In genomic region chr2:101678236-101679021, GRCm38 (mm10) we compare ENCODE assay signal across 8 mouse cellular contexts. TPM values are rescaled to one million over a fixed set of nuclear protein-coding genes. Genes with fewer than 3 reads are reported as not detected.
DNase-seq lines count a peak whose midpoint lies in the region; ATAC-seq and TF ChIP-seq lines count a peak whose summit lies in the region.

TSS of gene Traf6 (plus strand) at chr2:101678429.

- in situ Hi-C loops in CH12.LX (cut with MboI; ENCODE audit: low pct_ligation_motif_present, low pct_unique_long_range_greater_than_20kb, low sequenced_read_pairs), result no loop called here

- peak; percentile 86 for ATAC-seq in heart, embryonic 14.5 days (ENCODE audit: insufficient number of reproducible peaks, insufficient read depth, low FRiP score, low read depth)
- ATAC-seq in liver, embryonic 13.5 days (ENCODE audit: low read depth), result peak; percentile 96
- peak; percentile 95 for ATAC-seq in stomach, embryonic 14.5 days (ENCODE audit: insufficient number of reproducible peaks, insufficient read depth, low FRiP score, low read depth)

- H3K4me3 ChIP-seq in CH12.LX (replicated peaks in 1 of 3; ENCODE audit: low read depth in 2 of 3, low read length in 2 of 3, poor library complexity in 1 of 3), result peak within 1 kb of the TSS; percentile 66 to 99 (median 87)
- peak within 1 kb of the TSS; percentile 99 for H3K4me3 ChIP-seq in forebrain, embryonic 10.5 days
- peak within 1 kb of the TSS; percentile 74 to 75 for H3K4me3 ChIP-seq in heart, embryonic 14.5 days (ENCODE audit: control insufficient read depth in 1 of 2, insufficient read depth in 1 of 2, low read depth in 1 of 2, low read length in 2 of 2)
- peak within 1 kb of the TSS; percentile 96 for H3K4me3 ChIP-seq in liver, embryonic 13.5 days (replicated peaks)
- H3K4me3 ChIP-seq in stomach, embryonic 14.5 days (ENCODE audit: low read depth, low read length), result peak within 1 kb of the TSS; percentile 73

- peaks cover 23% of the 10 kb centered on the region for H3K27me3 ChIP-seq in CH12.LX (replicated peaks)
- peaks cover 10% of the 10 kb centered on the region; the same call in 1 of the 2 replicates for H3K27me3 ChIP-seq in forebrain, embryonic 10.5 days (ENCODE audit: poor library complexity, severe bottlenecking)
- H3K27me3 ChIP-seq in heart, embryonic 14.5 days (ENCODE audit: control insufficient read depth, insufficient read depth, low read length), result 0 out of 2 replicates have a peak, but pooled peaks cover 5% of the 10 kb centered on the region
- 0 out of 2 replicates have a peak, but pooled peaks cover 6% of the 10 kb centered on the region for H3K27me3 ChIP-seq in liver, embryonic 13.5 days
- no peaks in the 10 kb centered on the region for H3K27me3 ChIP-seq in stomach, embryonic 14.5 days (ENCODE audit: control insufficient read depth, insufficient read depth, low read length)

- dilution Hi-C loops in CH12.LX (cut with MboI; ENCODE audit: extremely low pct_ligation_motif_present, extremely low pct_unique_long_range_greater_than_20kb, low sequenced_read_pairs), result no loop called here

- no peak within 1 kb of the TSS; the same call in 1 of the 2 replicates for H3K27ac ChIP-seq in CH12.LX (ENCODE audit: insufficient read depth, low read depth)
- peak within 1 kb of the TSS; percentile 94 for H3K27ac ChIP-seq in forebrain, embryonic 10.5 days
- 0 out of 4 replicates have a peak within 1 kb of the TSS, but pooled peaks of 1 of the 2 experiments have one; percentile 31 for H3K27ac ChIP-seq in heart, embryonic 14.5 days (replicated peaks in 1 of 2; ENCODE audit: control insufficient read depth in 1 of 2, insufficient read depth in 1 of 2, low read depth in 2 of 2, low read length in 2 of 2)
- peak within 1 kb of the TSS; percentile 54 for H3K27ac ChIP-seq in liver, embryonic 13.5 days
- no peak within 1 kb of the TSS for H3K27ac ChIP-seq in stomach, embryonic 14.5 days (ENCODE audit: low read length)

- H3K9me3 ChIP-seq in CH12.LX (replicated peaks; ENCODE audit: low read length), result no peaks in the 10 kb centered on the region
- no peaks in the 10 kb centered on the region for H3K9me3 ChIP-seq in forebrain, embryonic 10.5 days
- no peaks in the 10 kb centered on the region for H3K9me3 ChIP-seq in heart, embryonic 14.5 days (ENCODE audit: control insufficient read depth, low read length)
- no peaks in the 10 kb centered on the region for H3K9me3 ChIP-seq in liver, embryonic 13.5 days (replicated peaks)
- no peaks in the 10 kb centered on the region for H3K9me3 ChIP-seq in stomach, embryonic 14.5 days (ENCODE audit: control insufficient read depth, low read depth, low read length)

- no peak for TF ChIP-seq RAD21 in CH12.LX (IDR thresholded peaks at IDR 0.05; ENCODE audit: low read depth, low read length)

- peak; percentile 79 for DNase-seq in CH12.LX (ENCODE audit: extremely low read depth)
- DNase-seq in c-Kit-positive CD71-negative TER-119-negative erythroid progenitor cells, embryonic 14.5 days (ENCODE audit: low read depth), result peak; percentile 76
- DNase-seq in forebrain, embryonic 10.5 days (ENCODE audit: extremely low spot score, low spot score), result peak; percentile 82
- DNase-seq in kidney, postnatal 14 days, result peak; percentile 90
- DNase-seq in liver, embryonic 13.5 days, result peak; percentile 77
- DNase-seq in natural killer cell, adult 2 months (ENCODE audit: low spot score in 2 of 2), result peak; percentile 82 to 88

- H3K36me3 ChIP-seq in CH12.LX (replicated peaks in 1 of 2; ENCODE audit: control insufficient read depth in 1 of 2, insufficient read depth in 1 of 2, low read length in 1 of 2), result peaks cover 4 to 21% of the 10 kb centered on the region in 2 experiments
- peaks cover 8% of the 10 kb centered on the region; the same call in 1 of the 2 replicates for H3K36me3 ChIP-seq in forebrain, embryonic 10.5 days (replicated peaks)
- H3K36me3 ChIP-seq in heart, embryonic 14.5 days (ENCODE audit: control insufficient read depth, insufficient read depth, low read length), result 0 out of 2 replicates have a peak, but pooled peaks cover 5% of the 10 kb centered on the region
- 0 out of 2 replicates have a peak, but pooled peaks cover 4% of the 10 kb centered on the region for H3K36me3 ChIP-seq in liver, embryonic 13.5 days
- H3K36me3 ChIP-seq in stomach, embryonic 14.5 days (ENCODE audit: control insufficient read depth, insufficient read depth, low read length), result no peaks in the 10 kb centered on the region

- TF ChIP-seq EP300 in CH12.LX (IDR thresholded peaks at IDR 0.05; ENCODE audit: low read length), result no peak

- TF ChIP-seq CTCF in CH12.LX (conservative IDR thresholded peaks at IDR 0.05 in 1 of 2, IDR thresholded peaks at IDR 0.05 in 1 of 2; ENCODE audit: low read depth in 2 of 2, low read length in 2 of 2), result peak in 1 of 2 experiments; percentile 83; a peak in 2 of 4 replicates

- peak; percentile 87 for TF ChIP-seq POLR2A in CH12.LX (IDR thresholded peaks at IDR 0.05; ENCODE audit: low read depth, low read length)

- H3K4me1 ChIP-seq in CH12.LX (ENCODE audit: control insufficient read depth in 1 of 2, insufficient read depth in 2 of 2), result peaks cover 0 to 14% of the 10 kb centered on the region in 2 experiments; a peak in 2 of 4 replicates
- peaks cover 19% of the 10 kb centered on the region for H3K4me1 ChIP-seq in forebrain, embryonic 10.5 days
- H3K4me1 ChIP-seq in heart, embryonic 14.5 days (ENCODE audit: control insufficient read depth in 2 of 2, insufficient read depth in 2 of 2, low read length in 2 of 2), result peaks cover 2 to 7% of the 10 kb centered on the region in 2 experiments; a peak in 2 of 4 replicates
- peaks cover 16% of the 10 kb centered on the region for H3K4me1 ChIP-seq in liver, embryonic 13.5 days (replicated peaks)
- H3K4me1 ChIP-seq in stomach, embryonic 14.5 days (ENCODE audit: control insufficient read depth, insufficient read depth, low read length), result peaks cover 5% of the 10 kb centered on the region; the same call in 1 of the 2 replicates

- H3K79me2 ChIP-seq in CH12.LX (replicated peaks; ENCODE audit: control insufficient read depth, extremely low read depth, insufficient read depth, poor library complexity, severe bottlenecking), result peaks cover 26% of the 10 kb centered on the region

- WGBS in forebrain, embryonic 10.5 days, result under 1% methylated on average over 67 of the region's 68 CpGs
- under 1% methylated on average over 65 of the region's 68 CpGs for WGBS in heart, embryonic 14.5 days
- WGBS in liver, embryonic 13.5 days (ENCODE audit: insufficient replicate concordance), result under 1% methylated on average over 67 of the region's 68 CpGs
- 0% methylated on average over 68 of the region's 68 CpGs for WGBS in stomach, embryonic 14.5 days

- peak within 1 kb of the TSS; percentile 77 for H3K9ac ChIP-seq in CH12.LX (ENCODE audit: insufficient read depth, low read depth)
- H3K9ac ChIP-seq in heart, embryonic 14.5 days (ENCODE audit: low read length), result peak within 1 kb of the TSS; percentile 95
- H3K9ac ChIP-seq in liver, embryonic 13.5 days, result peak within 1 kb of the TSS; percentile 94
- H3K9ac ChIP-seq in stomach, embryonic 14.5 days (replicated peaks; ENCODE audit: low read depth, low read length), result peak within 1 kb of the TSS; percentile 76

- peak within 1 kb of the TSS; percentile 79 for H3K4me2 ChIP-seq in CH12.LX (ENCODE audit: insufficient read depth, low read depth, poor library complexity, severe bottlenecking)
- H3K4me2 ChIP-seq in heart, embryonic 14.5 days (ENCODE audit: low read length), result peak within 1 kb of the TSS; percentile 83
- H3K4me2 ChIP-seq in liver, embryonic 13.5 days, result peak within 1 kb of the TSS; percentile 80
- H3K4me2 ChIP-seq in stomach, embryonic 14.5 days (replicated peaks; ENCODE audit: low read depth, low read length), result peak within 1 kb of the TSS; percentile 50

TF ChIP-seq in CH12.LX, 34 proteins besides CTCF, POLR2A, EP300 and RAD21 (continues in another document):
- TF ChIP-seq E2F4 (IDR thresholded peaks at IDR 0.05; ENCODE audit: insufficient replicate concordance, low read depth, low read length) (no peak), MAFK (IDR thresholded peaks at IDR 0.05; ENCODE audit: insufficient replicate concordance, low read length) (no peak), TCF12 (IDR thresholded peaks at IDR 0.05; ENCODE audit: low read depth, low read length) (peak; percentile 87), MYC (IDR thresholded peaks at IDR 0.05; ENCODE audit: low read depth, low read length) (no peak), MAX (IDR thresholded peaks at IDR 0.05; ENCODE audit: low read length) (no peak), CHD1 (IDR thresholded peaks at IDR 0.05; ENCODE audit: low read depth, low read length) (no peak), USF2 (conservative IDR thresholded peaks at IDR 0.05; ENCODE audit: low read depth, low read length) (no peak), RCOR1 (conservative IDR thresholded peaks at IDR 0.05; ENCODE audit: low read depth, low read length) (no peak), GABPA (IDR thresholded peaks at IDR 0.05; ENCODE audit: insufficient replicate concordance, low read depth, low read length) (peak; percentile 93), IRF4 (IDR thresholded peaks at IDR 0.05; ENCODE audit: low read depth, low read length) (peak; percentile 57; the same call in 1 of the 2 replicates), ZNF384 (IDR thresholded peaks at IDR 0.05; ENCODE audit: low read depth, low read length) (no peak), BHLHE40 (IDR thresholded peaks at IDR 0.05; ENCODE audit: low read depth, low read length) (no peak; the same call in 1 of the 2 replicates), MXI1 (IDR thresholded peaks at IDR 0.05; ENCODE audit: low read depth, low read length) (peak; percentile 83), NELFE (IDR thresholded peaks at IDR 0.05; ENCODE audit: low read depth, low read length) (peak; percentile 83; the same call in 1 of the 2 replicates), SMC3 (IDR thresholded peaks at IDR 0.05; ENCODE audit: low read depth, low read length) (0 out of 2 replicates have a peak, but pooled peaks have one; percentile 6), SIN3A (IDR thresholded peaks at IDR 0.05; ENCODE audit: low read length) (peak; percentile 90), JUND (conservative IDR thresholded peaks at IDR 0.05; ENCODE audit: low read depth, low read length) (no peak), MAZ (IDR thresholded peaks at IDR 0.05; ENCODE audit: low read depth, low read length) (peak; percentile 81; the same call in 1 of the 2 replicates), POLR2AphosphoS2 (IDR thresholded peaks at IDR 0.05; ENCODE audit: low read depth, low read length) (peak; percentile 65; the same call in 1 of the 2 replicates)

RNA-seq across cellular contexts. Expression of gene Traf6, which starts in this region (rescaled TPM):
- 9.8 and 10.5 TPM in 2 replicates for total RNA-seq in CH12.LX (2012; rRNA removed)
- 14.0 and 14.6 TPM in 2 replicates for total RNA-seq in CH12.LX (2014; rRNA removed)
- polyA plus RNA-seq in CH12.LX (2012; ENCODE audit: insufficient read length, low read depth), result 13.5 and 16.8 TPM in 2 replicates
- polyA plus RNA-seq in forebrain, embryonic 10.5 days (2016; fragmentation: Nextera tagmentation; extraction: Ambion mirVana), result 17.9 and 18.5 TPM in 2 replicates
- 7.5 and 8.2 TPM in 2 replicates for polyA plus RNA-seq in heart, embryonic 14.5 days (2014; fragmentation: Nextera tagmentation; extraction: Ambion mirVana)
- 3.2 and 4.6 TPM in 2 replicates for polyA plus RNA-seq in liver, embryonic 13.5 days (2015; fragmentation: Nextera tagmentation; extraction: Ambion mirVana)
- polyA plus RNA-seq in stomach, embryonic 14.5 days (2014; fragmentation: Nextera tagmentation; extraction: Ambion mirVana), result 14.0 and 14.2 TPM in 2 replicates

Comparison
In these comparisons a context has a peak if more than half of its experiments do, and no peak if none do; other contexts are left out.
1. H3K27ac ChIP-seq: peak in forebrain, embryonic 10.5 days (single experiment) and liver, embryonic 13.5 days (single experiment); none in CH12.LX (single experiment) and stomach, embryonic 14.5 days (single experiment).
2. Peak in every context shown above with its lines, with median percentiles within 50 percentile points of each other: DNase-seq, H3K4me2 ChIP-seq, H3K4me3 ChIP-seq, H3K9ac ChIP-seq and ATAC-seq.